Mouse (Mus musculus): ENCODE measurements around the gene Ifna2.

Gene Ifna2

DNA sequence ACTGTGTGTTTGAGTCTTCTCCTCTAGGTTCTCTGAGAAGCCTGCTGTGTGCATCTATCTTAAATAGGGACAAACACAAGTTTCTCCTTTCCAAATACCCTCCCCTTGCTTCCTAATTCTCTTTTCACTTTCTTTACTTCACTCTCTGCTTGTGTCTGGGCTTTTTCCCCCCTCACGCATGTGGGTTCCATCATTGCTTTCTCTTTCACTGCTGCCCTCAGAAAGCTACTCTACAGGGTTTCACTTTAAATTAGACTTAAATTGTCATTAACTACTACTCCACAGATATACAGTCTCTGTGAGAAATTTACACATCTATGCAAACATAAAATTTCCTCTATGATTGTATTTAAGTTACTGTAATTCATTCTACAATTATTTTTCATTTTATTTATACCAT is at the start of gene Ifna2:
Ifna2 (minus strand) TSS at position 101 of the 400 bp plus-strand sequence.
- no peak for TF ChIP-seq GATA4 (IDR thresholded peaks at IDR 0.05; ENCODE audit: insufficient replicate concordance, low read length)

DNA sequence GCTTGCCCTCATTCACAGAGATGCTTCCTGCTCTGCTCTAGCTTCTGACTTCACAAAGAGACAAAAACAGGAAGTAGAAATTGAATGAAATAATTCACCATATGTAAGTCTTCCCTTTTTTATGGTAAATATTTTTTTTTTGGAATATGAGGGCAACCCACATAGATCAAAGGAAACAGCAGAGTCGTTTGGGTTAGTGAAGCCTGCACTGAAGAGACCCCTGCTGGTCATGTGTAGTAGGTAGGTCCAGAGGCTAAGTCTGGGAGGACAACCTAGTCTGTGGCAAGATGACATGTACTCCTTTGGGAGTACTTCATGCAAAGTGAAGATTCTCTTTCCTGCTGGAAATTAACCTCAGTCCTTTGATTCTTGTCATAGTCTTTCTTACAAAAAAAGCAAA is 43.6 kb upstream of the Ifna2 start:
- no peak for TF ChIP-seq GATA4 (IDR thresholded peaks at IDR 0.05; ENCODE audit: insufficient replicate concordance, low read length)

DNA sequence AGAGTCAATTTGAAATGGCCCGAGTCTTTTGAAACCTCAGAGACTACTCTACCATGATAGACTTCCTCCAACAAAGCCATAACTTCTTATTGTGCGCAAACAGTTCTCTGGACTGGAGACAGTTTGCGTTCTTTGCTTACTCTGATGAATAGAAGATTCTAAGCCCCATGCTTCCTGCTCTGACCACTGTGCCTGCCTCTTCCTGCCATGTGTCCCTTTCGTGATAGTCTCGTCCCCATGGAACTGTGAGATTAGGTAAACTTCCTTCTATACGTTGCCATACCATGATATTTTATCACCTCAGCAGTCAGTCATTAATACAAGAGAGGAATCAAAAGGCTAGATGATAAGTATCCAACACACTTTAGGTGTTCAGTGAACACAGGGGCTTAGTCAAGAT is 43.0 kb upstream of the Ifna2 start:
- no peak for TF ChIP-seq GATA4 (IDR thresholded peaks at IDR 0.05; ENCODE audit: insufficient replicate concordance, low read length)

DNA sequence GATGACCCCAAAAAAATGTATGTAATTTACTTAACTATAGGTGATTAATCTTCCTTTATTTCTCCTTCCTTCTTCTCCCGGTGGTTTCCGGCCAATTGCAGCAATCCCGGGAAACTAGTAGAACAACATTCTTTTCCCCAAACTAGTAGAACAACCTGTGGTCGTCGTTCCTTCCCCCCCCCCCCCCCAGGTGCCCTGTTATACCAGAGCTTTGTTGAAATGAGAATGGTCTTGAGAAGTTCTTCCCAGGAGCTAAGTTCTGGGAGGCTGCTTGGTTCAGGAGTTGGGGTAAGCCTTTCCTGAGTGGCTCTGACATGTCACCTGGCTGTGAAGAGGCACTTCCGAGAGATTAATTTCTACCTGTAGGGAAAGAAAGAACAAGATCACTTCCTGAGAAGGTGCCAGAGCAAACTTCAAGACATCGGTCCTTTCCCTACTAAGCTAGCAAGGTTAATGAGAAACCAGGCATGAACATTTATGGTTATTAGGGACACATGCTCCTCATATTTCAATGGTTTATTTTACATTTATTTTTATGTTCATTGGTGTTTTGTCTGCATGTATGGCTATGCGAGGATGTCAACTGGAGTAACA is 39.9 kb upstream of the Ifna2 start:
- TF ChIP-seq GATA4 (IDR thresholded peaks at IDR 0.05; ENCODE audit: insufficient replicate concordance, low read length): no peak

DNA sequence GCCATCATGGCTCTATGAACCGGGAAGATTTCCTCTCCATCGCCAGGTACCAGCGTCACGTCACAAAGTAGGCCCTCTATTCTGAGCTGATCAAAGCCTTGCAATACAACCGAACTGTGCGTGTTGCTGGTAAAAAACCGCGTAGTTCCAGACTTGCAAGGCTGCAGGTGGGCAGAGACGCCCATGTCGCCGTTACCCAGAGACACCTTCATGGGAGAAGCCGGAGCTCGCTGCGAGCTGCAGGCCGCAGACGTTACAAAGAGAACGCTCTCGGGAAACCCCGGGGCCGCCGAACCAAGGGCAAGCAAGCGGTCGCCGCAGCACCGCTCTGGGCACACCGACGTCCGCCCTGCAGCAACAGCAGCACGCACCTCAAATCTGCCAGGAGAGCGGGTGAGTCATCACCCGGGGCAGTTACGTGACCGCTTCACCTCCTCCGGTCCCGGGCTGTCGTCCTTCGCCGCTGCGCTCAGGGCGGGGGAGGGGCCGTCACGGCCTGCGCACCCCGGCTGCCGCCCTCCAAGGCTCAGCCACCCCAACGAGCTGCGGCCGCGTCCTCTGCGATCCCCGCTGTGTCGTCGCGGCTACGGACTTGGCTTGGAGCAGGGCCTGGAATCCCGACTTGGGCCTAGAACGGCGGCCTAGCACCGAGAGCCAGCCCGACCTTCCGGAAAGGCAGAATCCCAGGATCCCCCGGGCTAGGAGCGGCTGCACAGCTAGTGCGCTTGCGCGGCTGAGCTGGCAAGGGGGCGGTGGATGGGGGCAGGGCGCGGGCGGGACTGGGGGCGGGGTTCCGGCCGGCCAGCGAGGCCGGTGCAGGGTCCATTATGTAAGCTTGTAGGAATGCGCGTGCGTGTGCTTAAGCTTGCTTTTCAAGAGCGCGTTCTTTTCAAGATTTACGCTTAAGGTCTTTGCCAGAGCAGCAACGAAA is 38.3 kb upstream of the Ifna2 start, which contains the start of the genes Gm26566 and Klhl9:
Gm26566 (plus strand) TSS at position 15 of the 931 bp plus-strand sequence.
Klhl9 (minus strand) TSS at position 675 of the 931 bp plus-strand sequence.
- peak; percentile 46; the same call in 1 of the 2 replicates for TF ChIP-seq GATA4 (IDR thresholded peaks at IDR 0.05; ENCODE audit: insufficient replicate concordance, low read length)

DNA sequence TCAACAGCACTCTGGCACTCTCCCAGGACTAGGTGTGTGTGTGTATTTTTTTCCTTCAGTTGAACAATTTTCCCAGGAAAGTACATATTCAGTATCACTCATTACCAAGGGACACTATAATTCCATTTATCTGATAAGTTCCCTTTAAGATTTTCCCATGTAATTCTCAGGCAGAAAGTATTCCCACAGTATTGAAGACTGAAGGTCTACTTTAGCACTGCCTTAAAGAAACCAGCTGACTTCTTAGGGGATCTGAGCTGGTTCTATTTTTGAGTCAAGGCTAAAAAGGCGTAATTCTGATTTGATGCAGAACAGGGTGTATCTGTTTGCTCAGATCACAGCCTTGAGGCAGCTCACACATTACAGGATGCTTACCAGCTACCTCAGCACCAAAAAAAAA is 35.0 kb upstream of the Ifna2 start:
- no peak for TF ChIP-seq GATA4 (IDR thresholded peaks at IDR 0.05; ENCODE audit: insufficient replicate concordance, low read length)

DNA sequence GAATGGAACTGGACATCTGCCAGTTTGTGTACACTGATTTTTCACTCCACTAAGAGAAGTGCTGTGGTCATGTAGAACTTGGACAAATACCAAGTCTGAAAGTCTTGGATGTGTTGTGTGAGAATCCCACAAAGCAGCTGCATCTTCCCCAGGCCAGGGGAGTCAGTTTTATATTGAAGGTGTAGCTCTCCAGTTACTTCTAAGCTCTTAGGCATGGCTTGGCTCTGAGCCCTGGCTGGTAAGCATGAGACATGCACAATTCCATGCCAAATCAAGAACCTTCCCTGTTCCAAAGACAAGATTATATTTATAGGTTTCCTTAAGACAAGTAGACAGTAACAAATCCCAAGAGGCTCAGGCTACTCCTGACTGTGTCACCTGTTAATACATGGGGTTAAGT is 31.3 kb upstream of the Ifna2 start:
- no peak for TF ChIP-seq GATA4 (IDR thresholded peaks at IDR 0.05; ENCODE audit: insufficient replicate concordance, low read length)

DNA sequence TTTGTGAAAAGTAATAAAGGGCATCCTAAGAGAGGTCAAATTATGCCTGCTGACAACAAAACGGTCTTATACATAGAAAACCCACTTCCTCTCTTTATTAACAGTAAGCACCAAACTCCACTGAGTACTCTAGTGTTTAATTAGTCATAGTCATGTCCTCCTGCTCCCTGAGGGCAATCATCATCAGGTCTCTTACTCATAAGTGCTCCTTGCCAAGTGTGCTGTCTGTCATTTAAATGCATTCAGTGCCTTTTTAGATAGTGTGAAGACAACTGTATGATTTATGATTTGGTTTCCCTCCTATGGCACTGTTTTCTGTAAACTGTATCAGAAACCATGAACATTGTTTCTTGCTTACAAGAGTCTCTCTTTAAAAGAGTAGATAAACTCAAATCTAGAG is 30.6 kb upstream of the Ifna2 start:
- TF ChIP-seq GATA4 (IDR thresholded peaks at IDR 0.05; ENCODE audit: insufficient replicate concordance, low read length): no peak

DNA sequence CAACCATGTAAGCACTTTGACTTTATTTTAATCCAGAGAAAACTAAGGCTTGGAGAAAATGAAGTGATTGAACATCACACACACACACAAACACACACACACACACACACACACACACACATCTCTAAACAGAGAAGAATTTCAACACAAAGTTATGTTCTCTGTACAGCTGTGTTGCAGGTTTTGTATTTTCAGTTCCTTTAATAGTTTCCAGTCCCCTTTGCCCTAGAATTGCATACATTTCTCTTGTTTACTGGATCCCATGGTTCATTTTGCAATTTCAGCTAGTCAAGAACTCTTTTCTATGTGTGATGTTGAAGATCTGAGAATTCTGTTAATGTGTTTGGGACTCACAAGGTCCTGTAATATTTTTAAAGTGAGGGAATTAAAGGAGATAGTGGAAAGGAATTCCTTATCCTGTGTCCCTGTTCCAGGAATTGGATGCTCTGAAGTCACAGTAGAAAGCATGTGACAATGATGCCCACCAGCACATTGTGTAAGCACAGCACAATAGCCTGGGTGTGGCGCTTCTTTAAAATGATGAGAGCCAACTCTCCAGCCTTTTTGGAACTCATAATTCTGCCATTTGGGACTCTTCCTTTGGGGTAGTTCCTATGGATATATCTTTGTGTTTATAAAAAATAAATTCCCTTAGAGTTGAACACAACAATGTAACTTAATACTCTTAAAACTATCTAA is 23.6 kb upstream of the Ifna2 start:
- no peak for TF ChIP-seq GATA4 (IDR thresholded peaks at IDR 0.05; ENCODE audit: insufficient replicate concordance, low read length)

DNA sequence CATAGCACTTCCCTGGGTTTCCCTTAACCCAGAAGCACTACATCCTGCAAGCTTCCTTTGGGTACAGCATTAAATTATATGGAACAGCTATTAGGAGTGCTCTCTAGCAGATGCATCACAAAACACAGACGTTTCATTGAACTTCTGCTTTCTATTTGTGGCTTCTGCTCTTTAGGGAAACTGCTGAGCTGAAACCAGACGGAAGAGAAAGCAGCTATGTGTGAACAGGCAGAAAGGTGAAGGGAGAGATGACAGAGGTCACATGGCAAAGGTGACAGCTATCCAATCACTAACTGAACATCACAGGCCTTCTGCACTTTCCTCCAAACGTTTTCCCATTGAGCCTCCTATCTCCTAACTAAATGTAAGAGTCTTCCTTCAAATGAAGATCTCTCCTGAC is 22.2 kb upstream of the Ifna2 start:
- no peak for TF ChIP-seq GATA4 (IDR thresholded peaks at IDR 0.05; ENCODE audit: insufficient replicate concordance, low read length)

DNA sequence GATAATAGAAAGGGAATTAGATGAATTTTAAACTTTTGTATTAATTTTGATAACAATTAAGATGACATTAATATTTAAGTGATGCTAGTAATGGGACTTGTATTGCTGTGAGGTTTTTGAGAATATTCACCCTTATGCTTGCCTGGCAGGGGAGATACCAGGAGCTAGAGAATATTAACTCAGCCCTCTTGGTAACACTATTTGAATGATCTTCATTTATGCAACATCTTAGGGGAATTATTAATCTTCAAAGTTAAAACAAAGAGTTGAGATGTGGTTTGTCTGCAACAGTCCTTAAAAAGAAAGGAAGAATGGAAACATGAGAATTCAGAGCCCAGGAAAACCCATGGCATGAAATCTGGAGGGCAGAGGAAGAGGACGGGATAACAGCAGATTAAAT is 15.6 kb upstream of the Ifna2 start:
- no peak for TF ChIP-seq GATA4 (IDR thresholded peaks at IDR 0.05; ENCODE audit: insufficient replicate concordance, low read length)

DNA sequence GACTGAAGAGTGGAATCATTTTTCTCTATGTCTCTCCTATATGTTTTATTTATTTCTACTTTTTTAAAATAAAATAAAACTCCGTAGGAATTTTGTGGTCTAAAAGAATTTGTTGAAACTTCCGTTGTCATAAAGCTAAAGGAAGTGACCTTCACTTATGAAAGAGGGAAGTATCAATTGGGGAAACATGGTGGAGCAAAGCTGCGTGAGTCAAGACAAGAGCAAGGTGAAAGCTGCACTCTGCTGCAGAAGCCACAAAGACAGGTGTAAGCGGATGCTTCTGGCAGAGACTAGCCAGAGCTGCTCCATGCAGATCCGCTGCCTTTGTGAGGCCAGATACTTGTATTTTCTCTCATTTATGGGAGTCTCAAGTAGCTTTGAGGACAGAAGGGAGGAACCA is 15.1 kb upstream of the Ifna2 start:
- no peak for TF ChIP-seq GATA4 (IDR thresholded peaks at IDR 0.05; ENCODE audit: insufficient replicate concordance, low read length)

DNA sequence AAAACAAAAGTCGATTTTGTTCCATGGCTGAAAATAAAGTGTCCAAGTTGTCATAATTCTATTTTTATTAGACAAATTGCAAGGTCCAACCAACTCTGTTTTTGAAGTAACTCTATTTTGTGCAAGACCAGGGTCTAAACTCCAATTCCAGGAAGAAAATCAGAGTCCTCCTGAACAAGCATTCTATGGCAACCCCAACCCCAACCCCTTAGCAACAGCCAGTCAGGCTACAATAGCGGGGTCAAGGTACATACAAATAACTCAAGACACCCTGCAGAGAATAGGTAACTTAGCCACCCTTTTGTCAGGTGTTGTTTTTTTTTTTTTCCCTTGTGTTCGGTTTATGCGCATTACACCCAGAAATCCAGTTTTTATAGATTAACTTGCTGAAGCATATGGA is 14.0 kb upstream of the Ifna2 start:
- no peak for TF ChIP-seq GATA4 (IDR thresholded peaks at IDR 0.05; ENCODE audit: insufficient replicate concordance, low read length)

DNA sequence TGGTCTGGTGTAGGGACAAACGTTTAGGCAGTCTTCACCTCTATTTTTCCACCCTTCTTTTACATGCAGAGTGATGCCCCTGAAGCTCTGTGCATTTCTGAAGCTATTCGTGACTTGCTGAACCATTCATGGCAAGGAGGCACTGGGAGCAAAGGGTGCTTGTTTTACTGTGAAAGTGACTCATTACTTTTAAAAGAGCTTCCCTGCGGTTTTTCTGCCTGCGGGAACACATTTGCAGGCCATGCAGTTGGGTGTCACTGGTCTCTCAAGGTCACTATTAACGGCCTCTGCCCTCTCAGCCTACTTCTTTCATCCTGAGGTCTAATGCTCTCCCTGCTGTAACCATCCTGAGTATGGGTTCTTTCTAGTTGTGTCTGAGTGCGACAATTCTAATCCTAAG is 13.4 kb upstream of the Ifna2 start:
- TF ChIP-seq GATA4 (IDR thresholded peaks at IDR 0.05; ENCODE audit: insufficient replicate concordance, low read length): no peak

DNA sequence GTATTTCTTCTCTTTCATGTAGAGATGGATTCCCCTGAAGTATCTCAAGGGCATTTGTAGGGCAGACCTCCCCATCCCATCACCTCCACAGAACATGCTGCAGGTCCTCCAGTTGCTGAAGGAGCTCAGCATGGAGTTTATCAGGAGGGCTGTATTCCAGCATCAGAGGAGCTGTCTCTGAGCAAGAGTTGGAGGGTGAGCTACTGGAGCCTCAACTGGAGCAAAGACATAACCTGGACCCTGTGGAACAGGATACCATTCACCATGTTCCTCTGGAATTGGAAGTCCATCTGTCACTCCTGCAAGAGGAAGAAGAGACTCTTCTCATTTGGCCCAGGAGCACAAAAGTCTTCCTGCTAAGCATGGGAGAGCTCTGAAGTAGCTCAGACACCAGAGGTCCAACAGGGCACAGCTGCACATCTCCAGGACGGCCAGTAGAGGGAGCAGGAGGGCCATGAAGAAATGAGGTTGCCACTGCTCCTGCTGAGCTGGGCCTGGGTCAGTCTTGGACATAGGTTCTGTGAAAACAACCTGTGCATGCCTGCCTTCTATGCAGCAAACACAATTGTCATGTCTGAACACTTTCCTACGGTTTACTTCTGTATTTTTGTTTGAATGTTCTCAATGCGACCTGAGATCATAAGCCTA is 12.6 kb upstream of the Ifna2 start:
- no peak for TF ChIP-seq GATA4 (IDR thresholded peaks at IDR 0.05; ENCODE audit: insufficient replicate concordance, low read length)
